In the genomic region with DNA sequence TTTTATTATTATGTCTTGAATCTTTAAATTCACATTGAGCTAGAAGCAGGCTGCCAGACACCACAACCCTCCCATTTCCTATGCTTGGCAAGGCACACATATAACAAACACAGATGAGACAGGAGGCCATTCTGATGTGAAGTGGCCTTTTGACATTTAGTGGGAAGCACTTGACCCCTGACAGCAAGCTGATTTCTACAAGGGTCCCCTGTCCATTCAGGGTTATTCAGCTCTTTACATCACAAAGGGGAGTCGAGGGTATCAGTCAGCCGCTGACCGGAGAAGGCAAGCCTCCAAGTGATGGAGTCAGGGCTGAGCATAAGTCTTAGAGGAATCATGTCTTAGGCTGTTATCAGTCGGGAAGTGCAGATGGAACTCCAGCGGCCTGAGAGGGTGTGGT, we compare ENCODE assay signal across 24 mouse cellular contexts. TPM values are rescaled to one million over a fixed set of nuclear protein-coding genes. Genes with fewer than 3 reads are reported as not detected.
DNase-seq lines count a peak whose midpoint lies in the region; ATAC-seq and TF ChIP-seq lines count a peak whose summit lies in the region.
"Had no signal": no experiment of that assay in that cellular context is flagged by ENCODE, and none has a peak within 500 bp of the region (broad histone marks: within the 10 kb centered on the region; RNA-seq: fewer than 3 reads in every experiment).

No protein-coding gene starts in this region.

- no peaks in the 10 kb centered on the region for H3K9me3 ChIP-seq in kidney, embryonic 14.5 days (ENCODE audit: control insufficient read depth, low read length)
- H3K9me3 ChIP-seq: embryonic facial prominence, embryonic 13.5 days; embryonic facial prominence, embryonic 15.5 days; forebrain, embryonic 10.5 days; forebrain, embryonic 12.5 days had no signal

- TF ChIP-seq CTCF in lung, adult 2 months (IDR thresholded peaks at IDR 0.05; ENCODE audit: insufficient read depth, low read length), result no peak

- H3K9ac ChIP-seq in kidney, embryonic 14.5 days (ENCODE audit: low read depth, low read length), result no peak overlapping the region
- H3K9ac ChIP-seq: embryonic facial prominence, embryonic 13.5 days; embryonic facial prominence, embryonic 15.5 days; forebrain, embryonic 12.5 days had no signal

- H3K27me3 ChIP-seq in kidney, embryonic 14.5 days (ENCODE audit: control insufficient read depth, insufficient read depth, low read length), result no peaks in the 10 kb centered on the region
- H3K27me3 ChIP-seq: embryonic facial prominence, embryonic 15.5 days had no signal

- no peak overlapping the region for H3K4me2 ChIP-seq in kidney, embryonic 14.5 days (replicated peaks; ENCODE audit: low read depth, low read length)
- H3K4me2 ChIP-seq: embryonic facial prominence, embryonic 13.5 days; embryonic facial prominence, embryonic 15.5 days; forebrain, embryonic 12.5 days had no signal

- WGBS in kidney, embryonic 14.5 days, result 60% methylated on average over 5 of the region's 5 CpGs
- 62% methylated on average over 5 of the region's 5 CpGs for WGBS in lung, adult 2 months

- H3K27ac ChIP-seq in kidney, embryonic 14.5 days (ENCODE audit: low read depth, low read length), result no peak overlapping the region
- H3K27ac ChIP-seq: embryonic facial prominence, embryonic 13.5 days; embryonic facial prominence, embryonic 15.5 days; forebrain, embryonic 10.5 days; forebrain, embryonic 12.5 days had no signal

- ATAC-seq in kidney, embryonic 14.5 days (ENCODE audit: low FRiP score, low TSS enrichment), result 0 out of 2 replicates have a peak, but pooled peaks have one; percentile 15
- ATAC-seq: forebrain, embryonic 14.5 days; forebrain, embryonic 16.5 days had no signal

- no peaks in the 10 kb centered on the region for H3K4me1 ChIP-seq in kidney, embryonic 14.5 days (ENCODE audit: control insufficient read depth, insufficient read depth, low read length)
- no peaks in the 10 kb centered on the region for H3K4me1 ChIP-seq in lung, adult 2 months (ENCODE audit: control insufficient read depth, insufficient read depth, low read length)

- peak; percentile 17 for DNase-seq in heart, adult 11 months
- DNase-seq in heart, adult 18-20 months, result no peak
- no peak for DNase-seq in kidney, postnatal 36 days
- DNase-seq in embryo, embryonic 9.5 days (ENCODE audit: extremely low spot score), result peak; percentile 27
- DNase-seq in lung, adult 2 months, result no peak
- DNase-seq: adrenal gland, adult 2 months; adrenal gland, postnatal 10 days; adrenal gland, postnatal 25 days; cerebellum, adult 11 months; cerebellum, adult 18-20 months; cerebellum, adult 8-10 months; cerebellum, adult 9-11 months; cerebellum, postnatal 14 days; cerebellum, postnatal 36 days had no signal

- no peaks in the 10 kb centered on the region for H3K36me3 ChIP-seq in kidney, embryonic 14.5 days (ENCODE audit: control insufficient read depth, insufficient read depth, low read length)
- H3K36me3 ChIP-seq: embryonic facial prominence, embryonic 13.5 days; embryonic facial prominence, embryonic 15.5 days; forebrain, embryonic 10.5 days; forebrain, embryonic 12.5 days had no signal

- TF ChIP-seq POLR2A in lung, adult 2 months (IDR thresholded peaks at IDR 0.05; ENCODE audit: borderline replicate concordance, extremely low read depth, low read depth, low read length), result no peak

- H3K4me3 ChIP-seq in kidney, embryonic 14.5 days (ENCODE audit: low read length), result no peak overlapping the region
- no peak overlapping the region for H3K4me3 ChIP-seq in lung, adult 2 months (replicated peaks; ENCODE audit: extremely low read depth, low read depth, low read length)
- H3K4me3 ChIP-seq: embryonic facial prominence, embryonic 13.5 days; embryonic facial prominence, embryonic 15.5 days; erythroblast, embryonic 14.5 days; forebrain, embryonic 10.5 days; forebrain, embryonic 12.5 days had no signal

RNA-seq across cellular contexts. Expression of a gene that starts 26.3 kb away (rescaled TPM):
- total RNA-seq in heart, adult 18-20 months (2021), result under 1 TPM; 0.26 to 0.32 TPM
- polyA plus RNA-seq in kidney, embryonic 14.5 days (2014; fragmentation: Nextera tagmentation; extraction: Ambion mirVana), result 21.2 and 24.5 TPM in 2 replicates
- polyA plus RNA-seq in lung, adult 2 months (2012; rRNA removed), result 0.18 and 0.37 TPM in 2 replicates
- total RNA-seq: adrenal gland, adult 2 months; adrenal gland, postnatal 25 days; common myeloid progenitor, adult 5-6 weeks had no signal
- polyA plus RNA-seq: C2C12; erythroblast, embryonic 14.5 days had no signal

Comparison
In these comparisons a context has a peak if more than half of its experiments do, and no peak if none do; other contexts are left out.
1. DNase-seq: peak in heart, adult 11 months (single experiment) and embryo, embryonic 9.5 days (single experiment); none in heart, adult 18-20 months (0 of 2), kidney, postnatal 36 days (0 of 2) and lung, adult 2 months (single experiment).
2. RNA of a gene that starts 26.3 kb away (polyA plus RNA-seq): 21.2 to 24.5 TPM in kidney, embryonic 14.5 days; 0.18 to 0.37 TPM in lung, adult 2 months; every median in the first group is over 10 times any median in the second.